Mouse (Mus musculus) layer of hippocampus, adult 9-10 months (tissue): ENCODE results near the gene Crb2.

ENCODE experiments used
- DNase-seq: peaks from one replicate; pipeline ENCODE4 v3.0.0; 2022; ENCODE audit warnings: low spot score

Gene Crb2

GRCm38 (mm10) chr2:37767080-37767547, 8.9 kb upstream of the Crb2 start:
- no peak for DNase-seq

- DNase-seq = no peak
Observed at GRCm38 (mm10) chr2:37767739-37768138, 8.3 kb upstream of the Crb2 start.

GRCm38 (mm10) chr2:37768903-37769302, 7.1 kb upstream of the Crb2 start:
- no peak for DNase-seq

GRCm38 (mm10) chr2:37769793-37770192, 6.3 kb upstream of the Crb2 start:
- no peak for DNase-seq

GRCm38 (mm10) chr2:37771618-37772285, 4.3 kb upstream of the Crb2 start:
- peak; percentile 97 for DNase-seq

- DNase-seq = no peak
Observed at GRCm38 (mm10) chr2:37774571-37774970, 1.5 kb upstream of the Crb2 start.

GRCm38 (mm10) chr2:37776611-37777411, 762 bp downstream of the Crb2 start:
- DNase-seq = no peak

- no peak for DNase-seq
Observed at GRCm38 (mm10) chr2:37777958-37778720, 2.1 kb downstream of the Crb2 start.

- no peak for DNase-seq
Observed at GRCm38 (mm10) chr2:37780270-37780929, 4.4 kb downstream of the Crb2 start.

GRCm38 (mm10) chr2:37781421-37781820, 5.4 kb downstream of the Crb2 start:
- DNase-seq = no peak

- no peak for DNase-seq
Observed at GRCm38 (mm10) chr2:37782002-37782401, 6.0 kb downstream of the Crb2 start.

GRCm38 (mm10) chr2:37784473-37784872, 8.4 kb downstream of the Crb2 start:
- no peak for DNase-seq

GRCm38 (mm10) chr2:37786461-37786860, 10.4 kb downstream of the Crb2 start:
- no peak for DNase-seq

GRCm38 (mm10) chr2:37788176-37788962, 12.3 kb downstream of the Crb2 start:
- DNase-seq = no peak

- no peak for DNase-seq
Observed at GRCm38 (mm10) chr2:37789029-37789428, 13.0 kb downstream of the Crb2 start.

- DNase-seq = no peak
Observed at GRCm38 (mm10) chr2:37789995-37790394, 13.9 kb downstream of the Crb2 start.

- no peak for DNase-seq
Observed at GRCm38 (mm10) chr2:37790738-37791137, 14.7 kb downstream of the Crb2 start.

GRCm38 (mm10) chr2:37791340-37791739, 15.3 kb downstream of the Crb2 start:
- DNase-seq = no peak

GRCm38 (mm10) chr2:37796021-37796420, 20.0 kb downstream of the Crb2 start:
- no peak for DNase-seq

- DNase-seq = no peak
Observed at GRCm38 (mm10) chr2:37797046-37797445, 21.0 kb downstream of the Crb2 start.

- DNase-seq = no peak
Observed at GRCm38 (mm10) chr2:37799137-37799536, 23.1 kb downstream of the Crb2 start.
